Comparison of ENCODE assay signal across 7 mouse cellular contexts in genomic region chr2:21141520-21142203, GRCm38 (mm10).
A peak's percentile ranks its signal among the peaks of the same experiment; 100 is the strongest.
DNase-seq lines count a peak whose midpoint lies in the region; ATAC-seq and TF ChIP-seq lines count a peak whose summit lies in the region.

No protein-coding gene starts in this region.

- peak; percentile 82 for DNase-seq in brain, embryonic 14.5 days (ENCODE audit: low read depth)
- peak; percentile 77 for DNase-seq in heart, embryonic 10.5 days (ENCODE audit: low spot score)
- DNase-seq in liver, result peak; percentile 15
- peak; percentile 21 for DNase-seq in telencephalon, adult 2 months (ENCODE audit: low read depth, low spot score)

- peak overlapping the region; percentile 27; the same call in 1 of the 2 replicates for H3K9ac ChIP-seq in embryonic facial prominence, embryonic 15.5 days
- peak overlapping the region; percentile 64 for H3K9ac ChIP-seq in kidney, embryonic 15.5 days
- peak overlapping the region; percentile 82 for H3K9ac ChIP-seq in midbrain, embryonic 15.5 days

- no peaks in the 10 kb centered on the region for H3K27me3 ChIP-seq in embryonic facial prominence, embryonic 15.5 days
- no peaks in the 10 kb centered on the region for H3K27me3 ChIP-seq in heart, embryonic 10.5 days (ENCODE audit: insufficient read depth, poor library complexity, severe bottlenecking)
- H3K27me3 ChIP-seq in kidney, embryonic 15.5 days, result no peaks in the 10 kb centered on the region
- no peaks in the 10 kb centered on the region for H3K27me3 ChIP-seq in midbrain, embryonic 15.5 days (replicated peaks)

- peak overlapping the region; percentile 58 for H3K27ac ChIP-seq in embryonic facial prominence, embryonic 15.5 days (replicated peaks)
- H3K27ac ChIP-seq in heart, embryonic 10.5 days, result peak overlapping the region; percentile 87
- peak overlapping the region; percentile 64 for H3K27ac ChIP-seq in kidney, embryonic 15.5 days
- peak overlapping the region; percentile 94 for H3K27ac ChIP-seq in midbrain, embryonic 15.5 days

- peak; percentile 47; the same call in 1 of the 2 replicates for TF ChIP-seq POLR2A in brain, embryonic 14.5 days (IDR thresholded peaks at IDR 0.05; ENCODE audit: borderline replicate concordance, extremely low read depth, insufficient read depth, insufficient read length, poor library complexity, severe bottlenecking)

- peaks cover 9% of the 10 kb centered on the region; the same call in 1 of the 2 replicates for H3K4me1 ChIP-seq in embryonic facial prominence, embryonic 15.5 days
- H3K4me1 ChIP-seq in heart, embryonic 10.5 days, result 0 out of 2 replicates have a peak, but pooled peaks cover 6% of the 10 kb centered on the region
- peaks cover 17% of the 10 kb centered on the region; the same call in 1 of the 2 replicates for H3K4me1 ChIP-seq in kidney, embryonic 15.5 days
- peaks cover 15% of the 10 kb centered on the region for H3K4me1 ChIP-seq in midbrain, embryonic 15.5 days

- WGBS in embryonic facial prominence, embryonic 15.5 days, result under 1% methylated on average over 45 of the region's 46 CpGs
- WGBS in heart, embryonic 10.5 days, result under 1% methylated on average over 43 of the region's 46 CpGs
- 1% methylated on average over 31 of the region's 46 CpGs for WGBS in kidney, embryonic 15.5 days
- under 1% methylated on average over 42 of the region's 46 CpGs for WGBS in midbrain, embryonic 15.5 days

- H3K9me3 ChIP-seq in embryonic facial prominence, embryonic 15.5 days (replicated peaks), result no peaks in the 10 kb centered on the region
- H3K9me3 ChIP-seq in heart, embryonic 10.5 days, result no peaks in the 10 kb centered on the region
- H3K9me3 ChIP-seq in kidney, embryonic 15.5 days (replicated peaks), result no peaks in the 10 kb centered on the region
- H3K9me3 ChIP-seq in midbrain, embryonic 15.5 days, result no peaks in the 10 kb centered on the region

- peak; percentile 74 for ATAC-seq in embryonic facial prominence, embryonic 15.5 days (ENCODE audit: insufficient number of reproducible peaks, low FRiP score, low TSS enrichment, low read depth)
- peak; percentile 85 for ATAC-seq in kidney, embryonic 15.5 days (replicated peaks; ENCODE audit: low FRiP score)
- peak; percentile 90 for ATAC-seq in midbrain, embryonic 15.5 days (replicated peaks)

- H3K4me3 ChIP-seq in embryonic facial prominence, embryonic 15.5 days (replicated peaks), result peak overlapping the region; percentile 53
- peak overlapping the region; percentile 73 for H3K4me3 ChIP-seq in heart, embryonic 10.5 days
- H3K4me3 ChIP-seq in kidney, embryonic 15.5 days (replicated peaks), result peak overlapping the region; percentile 59
- H3K4me3 ChIP-seq in midbrain, embryonic 15.5 days, result peak overlapping the region; percentile 68

- H3K36me3 ChIP-seq in embryonic facial prominence, embryonic 15.5 days, result no peaks in the 10 kb centered on the region
- no peaks in the 10 kb centered on the region for H3K36me3 ChIP-seq in heart, embryonic 10.5 days
- no peaks in the 10 kb centered on the region for H3K36me3 ChIP-seq in kidney, embryonic 15.5 days
- H3K36me3 ChIP-seq in midbrain, embryonic 15.5 days (replicated peaks), result no peaks in the 10 kb centered on the region

- peak overlapping the region; percentile 99 for H3K4me2 ChIP-seq in embryonic facial prominence, embryonic 15.5 days (replicated peaks)
- H3K4me2 ChIP-seq in kidney, embryonic 15.5 days, result peak overlapping the region; percentile 100
- peak overlapping the region; percentile 99 for H3K4me2 ChIP-seq in midbrain, embryonic 15.5 days

- 0 out of 2 replicates have a peak, but pooled peaks have one; percentile 7 for TF ChIP-seq CTCF in brain, embryonic 14.5 days (IDR thresholded peaks at IDR 0.05; ENCODE audit: borderline replicate concordance, extremely low read depth, insufficient read depth, insufficient read length)

Comparison
In these comparisons a context has a peak if more than half of its experiments do, and no peak if none do; other contexts are left out.
1. Peak in every context shown above with its lines: DNase-seq, ATAC-seq, H3K4me3 ChIP-seq and H3K27ac ChIP-seq.
2. DNase-seq: peak in every context shown above with its lines; median percentile 82 in brain, embryonic 14.5 days; 77 in heart, embryonic 10.5 days; 21 in telencephalon, adult 2 months; 15 in liver.
3. H3K9ac ChIP-seq: peak in every context shown above with its lines; median percentile 82 in midbrain, embryonic 15.5 days; 64 in kidney, embryonic 15.5 days; 27 in embryonic facial prominence, embryonic 15.5 days.